Mouse (Mus musculus) ES-Bruce4 (cell line): ENCODE measurements around the gene Card6.

ENCODE experiments used
- CTCF ChIP-seq: IDR thresholded peaks from one replicate; pipeline ENCODE4 v1.8.1; 2011; ENCODE audit warnings: low read depth, low read length
- EP300 ChIP-seq: IDR thresholded peaks from 2 replicates; pipeline ENCODE4 v1.6.1; 2011; ENCODE audit warnings: low read depth, low read length; ENCODE audit not compliant: insufficient read depth
- POLR2A ChIP-seq: IDR thresholded peaks from one replicate; pipeline ENCODE4 v1.8.1; 2011; ENCODE audit warnings: low read length; ENCODE audit not compliant: insufficient read depth

GRCm38 (mm10) chr15:5144021-5144778 is 35.9 kb upstream of the Card6 start:
- TF ChIP-seq POLR2A (no peak), CTCF (no peak), EP300 (no peak)
